Mouse (Mus musculus): ENCODE data around the gene Olfr201. TPM values are rescaled to one million over a fixed set of nuclear protein-coding genes. Genes with fewer than 3 reads are reported as not detected.

Gene Olfr201
- polyA plus RNA-seq, 1 experiment from 2014 or later: not detected

Other genes with a start within 250 kb of the Olfr201 start
- not detected in 2 replicates for gene Olfr186, start 242.3 kb downstream of the Olfr201 start, polyA plus RNA-seq (2016; fragmentation: Nextera tagmentation; extraction: Ambion mirVana)
- gene Olfr187, start 232.9 kb downstream of the Olfr201 start, polyA plus RNA-seq (2016; fragmentation: Nextera tagmentation; extraction: Ambion mirVana): not detected in 2 replicates
- not detected in 2 replicates for gene Olfr190, start 194.6 kb downstream of the Olfr201 start, polyA plus RNA-seq (2016; fragmentation: Nextera tagmentation; extraction: Ambion mirVana)
- gene Olfr191, start 182.8 kb downstream of the Olfr201 start, polyA plus RNA-seq (2016; fragmentation: Nextera tagmentation; extraction: Ambion mirVana): not detected in 2 replicates
- gene Olfr193, start 160.8 kb downstream of the Olfr201 start, polyA plus RNA-seq (2016; fragmentation: Nextera tagmentation; extraction: Ambion mirVana): not detected in 2 replicates
- not detected in 2 replicates for gene Olfr194, start 151.6 kb downstream of the Olfr201 start, polyA plus RNA-seq (2016; fragmentation: Nextera tagmentation; extraction: Ambion mirVana)
- gene Olfr195, start 125.6 kb downstream of the Olfr201 start, polyA plus RNA-seq (2016; fragmentation: Nextera tagmentation; extraction: Ambion mirVana): not detected in 2 replicates
- gene Olfr196, start 102.2 kb downstream of the Olfr201 start, polyA plus RNA-seq (2016; fragmentation: Nextera tagmentation; extraction: Ambion mirVana): not detected in 2 replicates
- not detected in 2 replicates for gene Olfr198, start 69.1 kb downstream of the Olfr201 start, polyA plus RNA-seq (2016; fragmentation: Nextera tagmentation; extraction: Ambion mirVana)
- not detected in 2 replicates for gene Olfr199, start 52.9 kb downstream of the Olfr201 start, polyA plus RNA-seq (2016; fragmentation: Nextera tagmentation; extraction: Ambion mirVana)
- not detected in 2 replicates for gene Olfr202, start 14.2 kb upstream of the Olfr201 start, polyA plus RNA-seq (2016; fragmentation: Nextera tagmentation; extraction: Ambion mirVana)
- gene Olfr203, start 26.2 kb upstream of the Olfr201 start, polyA plus RNA-seq (2016; fragmentation: Nextera tagmentation; extraction: Ambion mirVana): not detected in 2 replicates
- gene Olfr204, start 45.6 kb upstream of the Olfr201 start, polyA plus RNA-seq (2016; fragmentation: Nextera tagmentation; extraction: Ambion mirVana): not detected in 2 replicates
- not detected in 2 replicates for gene Olfr205, start 58.5 kb upstream of the Olfr201 start, polyA plus RNA-seq (2016; fragmentation: Nextera tagmentation; extraction: Ambion mirVana)
- not detected in 2 replicates for gene Olfr206, start 76.6 kb upstream of the Olfr201 start, polyA plus RNA-seq (2016; fragmentation: Nextera tagmentation; extraction: Ambion mirVana)
- gene Olfr209, start 91.4 kb upstream of the Olfr201 start, polyA plus RNA-seq (2016; fragmentation: Nextera tagmentation; extraction: Ambion mirVana): not detected in 2 replicates
- 0.08 and 0.10 TPM in 2 replicates for gene Gabrr3, start 134.7 kb upstream of the Olfr201 start, polyA plus RNA-seq (2016; fragmentation: Nextera tagmentation; extraction: Ambion mirVana)
- gene Riox2, start 199.1 kb upstream of the Olfr201 start, polyA plus RNA-seq (2016; fragmentation: Nextera tagmentation; extraction: Ambion mirVana): 19.9 and 21.6 TPM in 2 replicates

Measured in hindbrain, embryonic 12.5 days (tissue).